Mouse (Mus musculus): ENCODE results near the gene Plppr5.

The Plppr5 gene

GRCm38 (mm10) chr3:117574529-117575252, at the start of gene Plppr5:
TSS of gene Plppr5 (plus strand) at chr3:117574836.
- DNase-seq: no peak

GRCm38 (mm10) chr3:117549899-117550298, 24.7 kb upstream of the Plppr5 start:
- DNase-seq: no peak

GRCm38 (mm10) chr3:117550526-117550925, 24.1 kb upstream of the Plppr5 start:
- no peak for DNase-seq

- no peak for DNase-seq
These were observed 17.7 kb upstream of the Plppr5 start for GRCm38 (mm10) chr3:117556972-117557371.

GRCm38 (mm10) chr3:117575253-117575927, 754 bp downstream of the Plppr5 start:
- no peak for DNase-seq

GRCm38 (mm10) chr3:117575928-117576254, 1.3 kb downstream of the Plppr5 start:
- DNase-seq: no peak

GRCm38 (mm10) chr3:117577349-117577748, 2.7 kb downstream of the Plppr5 start:
- DNase-seq: no peak

GRCm38 (mm10) chr3:117582628-117583027, 8.0 kb downstream of the Plppr5 start:
- no peak for DNase-seq

- no peak for DNase-seq
These were observed 27.8 kb downstream of the Plppr5 start for GRCm38 (mm10) chr3:117602404-117602803.

GRCm38 (mm10) chr3:117603458-117603857, 28.8 kb downstream of the Plppr5 start:
- DNase-seq: no peak

GRCm38 (mm10) chr3:117606383-117606782, 31.7 kb downstream of the Plppr5 start:
- DNase-seq: no peak

- DNase-seq: no peak
These were observed 36.8 kb downstream of the Plppr5 start for GRCm38 (mm10) chr3:117611453-117611852.

- no peak for DNase-seq
These were observed 40.2 kb downstream of the Plppr5 start for GRCm38 (mm10) chr3:117614856-117615255.

- DNase-seq: no peak
These were observed 50.8 kb downstream of the Plppr5 start for GRCm38 (mm10) chr3:117625257-117626001.

GRCm38 (mm10) chr3:117628799-117629198, 54.2 kb downstream of the Plppr5 start:
- no peak for DNase-seq

GRCm38 (mm10) chr3:117630332-117630731, 55.7 kb downstream of the Plppr5 start:
- DNase-seq: no peak

GRCm38 (mm10) chr3:117648612-117649011, 74.0 kb downstream of the Plppr5 start:
- DNase-seq: no peak

GRCm38 (mm10) chr3:117664316-117664715, 89.7 kb downstream of the Plppr5 start:
- no peak for DNase-seq

GRCm38 (mm10) chr3:117679189-117679588, 104.6 kb downstream of the Plppr5 start:
- no peak for DNase-seq

GRCm38 (mm10) chr3:117684640-117685039, 110.0 kb downstream of the Plppr5 start:
- no peak for DNase-seq

- no peak for DNase-seq
These were observed 111.4 kb downstream of the Plppr5 start for GRCm38 (mm10) chr3:117686036-117686435.

GRCm38 (mm10) chr3:117686648-117687047, 112.0 kb downstream of the Plppr5 start:
- no peak for DNase-seq

- no peak for DNase-seq
These were observed 120.1 kb downstream of the Plppr5 start for GRCm38 (mm10) chr3:117694736-117695135.

GRCm38 (mm10) chr3:117696350-117696749, 121.7 kb downstream of the Plppr5 start:
- DNase-seq: no peak

All from cerebellum, adult 8-10 months (tissue).